Mouse (Mus musculus): ENCODE results near the gene Olfr983. TPM values are rescaled to one million over a fixed set of nuclear protein-coding genes. Genes with fewer than 3 reads are reported as not detected.

The Olfr983 gene
- polyA plus RNA-seq (2014; fragmentation: Nextera tagmentation; extraction: Ambion mirVana): not detected in 2 replicates

DNA sequence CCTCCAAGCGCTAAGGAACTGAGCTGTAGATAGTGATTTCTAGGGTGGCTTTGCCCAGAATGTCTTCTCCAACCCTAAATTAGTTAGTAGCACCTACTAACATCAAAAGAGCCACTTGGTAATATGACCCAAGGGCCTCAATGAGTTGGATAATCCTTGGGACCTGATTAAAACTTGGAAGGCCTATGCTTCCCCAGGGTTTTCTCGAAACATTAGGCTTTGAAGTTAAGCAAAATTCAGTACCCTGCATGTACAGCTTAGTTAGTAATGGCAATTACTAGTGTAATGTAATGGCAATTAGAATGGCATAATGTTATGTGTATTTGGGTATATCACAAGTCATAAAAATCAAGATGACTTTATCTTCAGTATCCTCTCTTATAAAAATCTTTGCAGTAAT, at the start of gene Olfr983:
Gene Olfr983, minus strand, starts transcription at position 101 of the 400 bp plus-strand sequence.
- ATAC-seq (replicated peaks; ENCODE audit: insufficient number of reproducible peaks, low FRiP score, low TSS enrichment): no peak
- Histone ChIP-seq H3K36me3 (ENCODE audit: control insufficient read depth, insufficient read depth, low read length) (no peaks in the 10 kb centered on the region), H3K9ac (ENCODE audit: low read depth, low read length) (no peak within 1 kb of the TSS), H3K27ac (ENCODE audit: low read depth, low read length) (no peak within 1 kb of the TSS), H3K4me3 (ENCODE audit: low read depth, low read length) (no peak within 1 kb of the TSS), H3K4me2 (no peak within 1 kb of the TSS), H3K4me1 (ENCODE audit: control insufficient read depth, insufficient read depth, low read length) (no peaks in the 10 kb centered on the region), H3K27me3 (ENCODE audit: control insufficient read depth, insufficient read depth, low read length) (no peaks in the 10 kb centered on the region), H3K9me3 (replicated peaks; ENCODE audit: control insufficient read depth, low read length) (no peaks in the 10 kb centered on the region)
- 76% methylated on average over 2 of the region's 2 CpGs for WGBS (ENCODE audit: insufficient replicate concordance)

DNA sequence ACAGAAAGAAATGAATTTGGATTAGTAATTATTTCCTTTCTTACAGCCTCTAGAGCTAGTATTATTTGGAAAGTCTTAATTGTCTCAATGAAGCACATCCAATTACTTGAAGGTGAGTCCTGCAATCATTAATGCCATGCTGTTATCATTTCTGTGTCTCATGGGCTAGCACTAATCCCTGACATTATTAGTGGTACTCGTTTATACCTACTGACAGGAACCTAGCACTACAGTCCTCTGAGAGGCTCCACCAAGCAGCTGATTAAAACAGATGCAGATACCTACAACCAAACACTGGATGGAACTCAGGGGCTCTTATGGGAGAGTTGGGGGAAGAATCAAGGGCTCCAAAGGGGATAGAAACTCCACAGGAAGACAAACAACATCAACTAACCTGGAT, 48.1 kb upstream of the Olfr983 start:
- no peaks in the 10 kb centered on the region for H3K9me3 ChIP-seq (replicated peaks; ENCODE audit: control insufficient read depth, low read length)
- no peak overlapping the region for H3K4me2 ChIP-seq
- H3K27ac ChIP-seq (ENCODE audit: low read depth, low read length): no peak overlapping the region
- no peak for ATAC-seq (replicated peaks; ENCODE audit: insufficient number of reproducible peaks, low FRiP score, low TSS enrichment)
- H3K4me3 ChIP-seq (ENCODE audit: low read depth, low read length): no peak overlapping the region
- no peaks in the 10 kb centered on the region for H3K27me3 ChIP-seq (ENCODE audit: control insufficient read depth, insufficient read depth, low read length)
- H3K4me1 ChIP-seq (ENCODE audit: control insufficient read depth, insufficient read depth, low read length): no peaks in the 10 kb centered on the region
- no peak overlapping the region for H3K9ac ChIP-seq (ENCODE audit: low read depth, low read length)
- H3K36me3 ChIP-seq (ENCODE audit: control insufficient read depth, insufficient read depth, low read length): no peaks in the 10 kb centered on the region
- WGBS (ENCODE audit: insufficient replicate concordance): 47% methylated on average over 1 of the region's 1 CpGs

DNA sequence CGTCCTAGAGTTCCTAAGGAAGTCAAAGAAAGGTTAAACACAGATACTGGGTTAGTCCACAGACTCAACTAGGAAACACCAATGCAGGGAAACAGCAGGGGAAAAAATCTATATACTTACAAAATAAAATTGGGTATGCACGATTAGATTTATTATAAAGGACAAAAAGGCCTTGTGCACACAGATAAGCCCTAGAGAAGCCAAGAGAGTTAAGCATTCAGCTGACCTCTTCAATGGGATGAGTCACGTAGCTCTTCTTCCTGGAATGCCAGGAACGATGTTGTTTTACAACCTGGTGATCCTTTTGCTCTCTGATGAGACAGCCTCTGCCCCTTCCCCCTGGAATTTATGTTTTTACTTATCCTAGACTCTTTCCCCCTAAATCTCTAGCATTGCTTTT, 46.1 kb upstream of the Olfr983 start:
- H3K4me1 ChIP-seq (ENCODE audit: control insufficient read depth, insufficient read depth, low read length): no peaks in the 10 kb centered on the region
- H3K36me3 ChIP-seq (ENCODE audit: control insufficient read depth, insufficient read depth, low read length): no peaks in the 10 kb centered on the region
- no peak overlapping the region for H3K27ac ChIP-seq (ENCODE audit: low read depth, low read length)
- H3K9me3 ChIP-seq (replicated peaks; ENCODE audit: control insufficient read depth, low read length): no peaks in the 10 kb centered on the region
- H3K4me2 ChIP-seq: no peak overlapping the region
- H3K9ac ChIP-seq (ENCODE audit: low read depth, low read length): no peak overlapping the region
- WGBS (ENCODE audit: insufficient replicate concordance): 56% methylated on average over 4 of the region's 4 CpGs
- ATAC-seq (replicated peaks; ENCODE audit: insufficient number of reproducible peaks, low FRiP score, low TSS enrichment): no peak
- no peak overlapping the region for H3K4me3 ChIP-seq (ENCODE audit: low read depth, low read length)
- H3K27me3 ChIP-seq (ENCODE audit: control insufficient read depth, insufficient read depth, low read length): no peaks in the 10 kb centered on the region

DNA sequence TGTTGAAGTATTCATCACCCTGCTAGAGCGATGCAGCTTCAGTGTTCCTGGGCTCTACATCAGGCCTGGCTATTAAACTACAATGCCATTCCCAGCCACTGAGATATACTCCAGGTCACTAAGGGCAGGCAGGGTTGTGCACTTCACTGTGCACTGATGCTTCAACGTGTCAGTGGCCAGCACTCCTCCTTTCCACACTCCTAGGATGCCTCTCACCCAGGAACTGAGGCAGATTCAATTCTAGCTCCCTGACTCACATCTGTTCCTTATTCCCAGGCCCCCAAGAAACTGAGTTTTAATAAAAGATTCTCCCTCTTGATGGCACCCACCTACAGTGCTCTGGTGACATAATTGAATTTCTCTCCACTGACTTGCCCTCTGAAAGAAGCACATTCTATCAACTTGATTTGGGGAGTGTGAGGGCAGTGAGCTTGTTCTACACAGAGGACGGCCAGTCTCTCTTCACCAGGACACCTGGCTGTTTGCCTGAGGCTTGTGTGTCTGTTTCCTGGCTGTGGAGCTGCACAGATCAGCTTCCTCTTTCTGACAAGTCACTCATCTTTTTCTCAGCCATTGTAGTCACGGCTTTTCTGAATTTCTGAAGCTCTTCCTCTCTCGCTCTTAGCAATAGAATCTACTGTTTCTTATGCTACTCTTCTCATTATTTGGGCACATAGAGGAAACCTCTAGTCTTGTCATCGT, 43.7 kb upstream of the Olfr983 start:
- Histone ChIP-seq H3K27ac (ENCODE audit: low read depth, low read length) (no peak overlapping the region), H3K36me3 (ENCODE audit: control insufficient read depth, insufficient read depth, low read length) (no peaks in the 10 kb centered on the region), H3K9ac (ENCODE audit: low read depth, low read length) (no peak overlapping the region), H3K4me2 (no peak overlapping the region), H3K27me3 (ENCODE audit: control insufficient read depth, insufficient read depth, low read length) (no peaks in the 10 kb centered on the region), H3K9me3 (replicated peaks; ENCODE audit: control insufficient read depth, low read length) (no peaks in the 10 kb centered on the region), H3K4me1 (ENCODE audit: control insufficient read depth, insufficient read depth, low read length) (no peaks in the 10 kb centered on the region), H3K4me3 (ENCODE audit: low read depth, low read length) (no peak overlapping the region)
- ATAC-seq (replicated peaks; ENCODE audit: insufficient number of reproducible peaks, low FRiP score, low TSS enrichment): no peak
- 76% methylated on average over 6 of the region's 6 CpGs for WGBS (ENCODE audit: insufficient replicate concordance)

DNA sequence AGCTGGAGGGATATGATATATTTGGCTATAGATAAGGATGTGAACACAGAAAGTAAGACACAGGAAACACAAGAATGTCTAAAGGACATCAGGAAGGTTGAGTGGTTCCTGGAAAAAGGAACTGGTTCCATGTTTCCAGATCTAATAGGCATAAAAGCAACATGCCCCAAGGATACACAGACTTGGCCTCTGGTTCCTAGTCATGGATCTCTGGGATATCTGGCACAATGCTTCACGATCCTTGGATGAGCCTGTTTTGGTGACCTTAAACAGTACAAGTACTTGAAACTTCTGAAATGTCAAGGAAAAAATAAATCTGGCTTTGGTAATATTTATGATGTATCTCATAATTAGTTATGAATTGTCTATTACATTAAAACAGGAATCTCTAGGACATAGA, 37.2 kb upstream of the Olfr983 start:
- no peak overlapping the region for H3K9ac ChIP-seq (ENCODE audit: low read depth, low read length)
- H3K4me2 ChIP-seq: no peak overlapping the region
- no peak overlapping the region for H3K27ac ChIP-seq (ENCODE audit: low read depth, low read length)
- H3K9me3 ChIP-seq (replicated peaks; ENCODE audit: control insufficient read depth, low read length): no peaks in the 10 kb centered on the region
- 95% methylated on average over 1 of the region's 1 CpGs for WGBS (ENCODE audit: insufficient replicate concordance)
- no peaks in the 10 kb centered on the region for H3K4me1 ChIP-seq (ENCODE audit: control insufficient read depth, insufficient read depth, low read length)
- ATAC-seq (replicated peaks; ENCODE audit: insufficient number of reproducible peaks, low FRiP score, low TSS enrichment): no peak
- H3K4me3 ChIP-seq (ENCODE audit: low read depth, low read length): no peak overlapping the region
- H3K36me3 ChIP-seq (ENCODE audit: control insufficient read depth, insufficient read depth, low read length): no peaks in the 10 kb centered on the region
- no peaks in the 10 kb centered on the region for H3K27me3 ChIP-seq (ENCODE audit: control insufficient read depth, insufficient read depth, low read length)

DNA sequence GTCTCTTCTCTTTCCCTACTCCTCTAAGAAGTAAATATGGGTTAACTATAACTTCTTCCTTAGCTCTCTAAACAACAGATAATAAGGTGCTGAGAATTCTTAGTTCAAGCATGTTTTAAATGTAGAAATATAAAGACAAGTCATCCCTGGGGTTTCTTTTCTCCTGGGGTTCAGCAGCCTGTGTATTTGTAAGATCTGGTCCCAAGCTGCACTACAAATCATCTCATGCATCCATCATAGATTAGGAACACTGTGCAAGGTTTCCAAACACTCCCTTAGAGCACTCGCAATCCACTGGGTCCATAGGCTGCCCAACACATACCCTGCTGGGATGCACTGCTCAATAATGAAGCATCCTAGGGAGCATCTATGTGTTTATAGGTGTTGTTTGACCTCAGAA, 36.7 kb upstream of the Olfr983 start, which contains the start of gene Olfr985:
Gene Olfr985, minus strand, starts transcription at position 101 of the 400 bp plus-strand sequence.
- no peaks in the 10 kb centered on the region for H3K27me3 ChIP-seq (ENCODE audit: control insufficient read depth, insufficient read depth, low read length)
- no peak within 1 kb of the TSS for H3K4me3 ChIP-seq (ENCODE audit: low read depth, low read length)
- ATAC-seq (replicated peaks; ENCODE audit: insufficient number of reproducible peaks, low FRiP score, low TSS enrichment): no peak
- H3K9me3 ChIP-seq (replicated peaks; ENCODE audit: control insufficient read depth, low read length): no peaks in the 10 kb centered on the region
- H3K9ac ChIP-seq (ENCODE audit: low read depth, low read length): no peak within 1 kb of the TSS
- no peak within 1 kb of the TSS for H3K4me2 ChIP-seq
- no peak within 1 kb of the TSS for H3K27ac ChIP-seq (ENCODE audit: low read depth, low read length)
- no peaks in the 10 kb centered on the region for H3K4me1 ChIP-seq (ENCODE audit: control insufficient read depth, insufficient read depth, low read length)
- no peaks in the 10 kb centered on the region for H3K36me3 ChIP-seq (ENCODE audit: control insufficient read depth, insufficient read depth, low read length)
- WGBS (ENCODE audit: insufficient replicate concordance): 72% methylated on average over 1 of the region's 1 CpGs

DNA sequence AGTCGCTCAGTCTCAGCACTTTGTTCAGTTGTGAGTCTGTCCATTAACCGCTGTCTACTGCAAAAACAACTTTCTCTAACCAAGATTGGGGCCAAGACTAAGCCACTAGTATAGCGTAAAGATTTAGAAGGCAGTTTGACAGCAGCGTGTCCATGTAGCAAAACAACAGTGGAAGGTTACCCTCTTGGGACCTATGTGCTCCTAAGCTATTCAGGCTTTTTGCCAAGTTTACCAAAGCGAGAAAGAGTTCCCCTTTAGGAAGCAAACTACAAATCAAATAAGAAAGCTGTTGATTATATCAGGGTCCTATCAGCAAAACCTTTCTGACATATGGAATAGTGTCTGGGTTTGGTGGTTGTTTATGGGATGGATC, 23.9 kb upstream of the Olfr983 start:
- H3K9ac ChIP-seq (ENCODE audit: low read depth, low read length): no peak overlapping the region
- no peaks in the 10 kb centered on the region for H3K9me3 ChIP-seq (replicated peaks; ENCODE audit: control insufficient read depth, low read length)
- no peak overlapping the region for H3K4me3 ChIP-seq (ENCODE audit: low read depth, low read length)
- no peak for ATAC-seq (replicated peaks; ENCODE audit: insufficient number of reproducible peaks, low FRiP score, low TSS enrichment)
- no peaks in the 10 kb centered on the region for H3K4me1 ChIP-seq (ENCODE audit: control insufficient read depth, insufficient read depth, low read length)
- no peak overlapping the region for H3K4me2 ChIP-seq
- H3K27me3 ChIP-seq (ENCODE audit: control insufficient read depth, insufficient read depth, low read length): no peaks in the 10 kb centered on the region
- H3K36me3 ChIP-seq (ENCODE audit: control insufficient read depth, insufficient read depth, low read length): no peaks in the 10 kb centered on the region
- WGBS (ENCODE audit: insufficient replicate concordance): 78% methylated on average over 5 of the region's 5 CpGs
- H3K27ac ChIP-seq (ENCODE audit: low read depth, low read length): no peak overlapping the region

DNA sequence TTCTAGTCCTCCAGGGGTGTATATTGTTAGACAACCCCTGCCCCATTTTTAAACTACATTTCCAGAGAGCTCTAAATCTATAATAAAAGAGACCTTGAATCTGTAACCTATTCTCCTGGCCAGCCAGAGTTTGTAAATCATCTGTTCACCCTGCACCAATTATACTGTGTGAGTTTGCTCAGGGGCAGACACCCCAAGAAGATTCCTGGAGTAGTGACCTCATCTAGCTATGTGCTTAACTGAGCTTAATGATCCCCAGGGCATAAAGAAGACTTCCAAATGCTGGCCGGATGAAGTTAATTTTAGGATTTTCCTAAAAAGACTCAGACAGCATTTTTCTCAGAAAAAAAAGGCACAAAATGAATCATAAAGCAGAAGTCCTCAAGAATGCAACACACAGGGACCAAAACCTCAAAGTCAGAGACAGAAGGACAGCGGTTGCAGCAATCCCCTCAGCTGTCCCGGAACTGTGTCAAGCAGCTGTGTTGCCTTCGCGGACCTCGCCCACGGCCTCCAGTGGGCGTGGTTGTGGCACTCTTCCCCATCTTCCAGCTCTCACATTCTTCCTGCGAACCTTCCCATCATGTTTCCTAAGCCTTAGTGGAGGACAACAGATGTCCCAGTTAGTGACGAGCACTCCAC, 23.4 kb upstream of the Olfr983 start:
- no peaks in the 10 kb centered on the region for H3K36me3 ChIP-seq (ENCODE audit: control insufficient read depth, insufficient read depth, low read length)
- ATAC-seq (replicated peaks; ENCODE audit: insufficient number of reproducible peaks, low FRiP score, low TSS enrichment): no peak
- H3K27me3 ChIP-seq (ENCODE audit: control insufficient read depth, insufficient read depth, low read length): no peaks in the 10 kb centered on the region
- H3K27ac ChIP-seq (ENCODE audit: low read depth, low read length): no peak overlapping the region
- H3K9me3 ChIP-seq (replicated peaks; ENCODE audit: control insufficient read depth, low read length): no peaks in the 10 kb centered on the region
- H3K9ac ChIP-seq (ENCODE audit: low read depth, low read length): no peak overlapping the region
- WGBS (ENCODE audit: insufficient replicate concordance): 62% methylated on average over 10 of the region's 10 CpGs
- H3K4me2 ChIP-seq: no peak overlapping the region
- H3K4me3 ChIP-seq (ENCODE audit: low read depth, low read length): no peak overlapping the region
- H3K4me1 ChIP-seq (ENCODE audit: control insufficient read depth, insufficient read depth, low read length): no peaks in the 10 kb centered on the region

DNA sequence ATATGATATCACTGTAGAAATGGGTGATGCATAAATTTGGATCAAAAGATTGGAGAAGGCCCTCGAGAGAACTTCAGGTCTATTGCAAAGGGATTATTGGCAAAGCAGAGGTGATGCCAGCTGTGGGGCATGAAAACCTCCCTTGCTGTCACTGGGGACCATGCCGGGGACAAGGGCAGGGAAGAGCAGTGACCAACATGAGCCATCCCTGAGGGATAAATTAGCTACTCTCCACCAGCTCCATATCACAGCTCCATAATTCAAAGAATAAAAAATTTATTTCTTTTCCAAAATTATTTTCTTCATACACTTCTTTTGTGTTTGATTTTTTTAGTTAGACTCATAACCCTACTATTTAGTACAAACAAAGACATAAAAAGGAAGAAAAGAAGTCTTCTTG, 20.7 kb upstream of the Olfr983 start, which contains the start of gene Olfr984:
Gene Olfr984, minus strand, starts transcription at position 101 of the 400 bp plus-strand sequence.
- ATAC-seq (replicated peaks; ENCODE audit: insufficient number of reproducible peaks, low FRiP score, low TSS enrichment): no peak
- H3K4me1 ChIP-seq (ENCODE audit: control insufficient read depth, insufficient read depth, low read length): no peaks in the 10 kb centered on the region
- H3K9me3 ChIP-seq (replicated peaks; ENCODE audit: control insufficient read depth, low read length): no peaks in the 10 kb centered on the region
- no peaks in the 10 kb centered on the region for H3K27me3 ChIP-seq (ENCODE audit: control insufficient read depth, insufficient read depth, low read length)
- no peak within 1 kb of the TSS for H3K27ac ChIP-seq (ENCODE audit: low read depth, low read length)
- H3K36me3 ChIP-seq (ENCODE audit: control insufficient read depth, insufficient read depth, low read length): no peaks in the 10 kb centered on the region
- H3K4me3 ChIP-seq (ENCODE audit: low read depth, low read length): no peak within 1 kb of the TSS
- WGBS (ENCODE audit: insufficient replicate concordance): 73% methylated on average over 2 of the region's 2 CpGs
- no peak within 1 kb of the TSS for H3K9ac ChIP-seq (ENCODE audit: low read depth, low read length)
- H3K4me2 ChIP-seq: no peak within 1 kb of the TSS
